Mouse (Mus musculus): ENCODE results near the gene Ucp2. TPM values are rescaled to one million over a fixed set of nuclear protein-coding genes. Genes with fewer than 3 reads are reported as not detected.

Gene Ucp2
- 127 and 130 TPM in 2 replicates for polyA plus RNA-seq (2014; fragmentation: Nextera tagmentation; extraction: Ambion mirVana)

- peak; percentile 72 for ATAC-seq (ENCODE audit: insufficient number of reproducible peaks, insufficient read depth, low FRiP score, low read depth)
- Histone ChIP-seq H3K9me3 (ENCODE audit: control insufficient read depth, low read length) (no peaks in the 10 kb centered on the region), H3K4me2 (ENCODE audit: low read length) (peak within 1 kb of the TSS; percentile 97), H3K36me3 (ENCODE audit: control insufficient read depth, insufficient read depth, low read length) (peaks cover 22% of the 10 kb centered on the region), H3K4me1 (ENCODE audit: control insufficient read depth in 2 of 2, insufficient read depth in 2 of 2, low read length in 2 of 2) (peaks cover 35 to 49% of the 10 kb centered on the region in 2 experiments), H3K27me3 (ENCODE audit: control insufficient read depth, insufficient read depth, low read length) (no peaks in the 10 kb centered on the region), H3K4me3 (ENCODE audit: control insufficient read depth in 1 of 2, insufficient read depth in 1 of 2, low read depth in 1 of 2, low read length in 2 of 2) (peak within 1 kb of the TSS; percentile 52 to 63), H3K9ac (ENCODE audit: low read length) (peak within 1 kb of the TSS; percentile 74), H3K27ac (replicated peaks in 1 of 2; ENCODE audit: control insufficient read depth in 1 of 2, insufficient read depth in 1 of 2, low read depth in 2 of 2, low read length in 2 of 2) (peak within 1 kb of the TSS; percentile 78 to 87)
- 0% methylated on average over 27 of the region's 27 CpGs for WGBS
Observed at GRCm38 (mm10) chr7:100493117-100493483, at the start of gene Ucp2. Gene Ucp2, plus strand, starts transcription at chr7:100493337.

- Histone ChIP-seq H3K36me3 (ENCODE audit: control insufficient read depth, insufficient read depth, low read length) (peaks cover 77% of the 10 kb centered on the region), H3K9ac (ENCODE audit: low read length) (no peak overlapping the region), H3K27ac (replicated peaks in 1 of 2; ENCODE audit: control insufficient read depth in 1 of 2, insufficient read depth in 1 of 2, low read depth in 2 of 2, low read length in 2 of 2) (no peak overlapping the region), H3K9me3 (ENCODE audit: control insufficient read depth, low read length) (no peaks in the 10 kb centered on the region), H3K4me2 (ENCODE audit: low read length) (no peak overlapping the region), H3K4me1 (ENCODE audit: control insufficient read depth in 2 of 2, insufficient read depth in 2 of 2, low read length in 2 of 2) (no peaks in the 10 kb centered on the region), H3K4me3 (ENCODE audit: control insufficient read depth in 1 of 2, insufficient read depth in 1 of 2, low read depth in 1 of 2, low read length in 2 of 2) (no peak overlapping the region), H3K27me3 (ENCODE audit: control insufficient read depth, insufficient read depth, low read length) (no peaks in the 10 kb centered on the region)
- 87% methylated on average over 4 of the region's 4 CpGs for WGBS
- ATAC-seq (ENCODE audit: insufficient number of reproducible peaks, insufficient read depth, low FRiP score, low read depth) = no peak
Observed at GRCm38 (mm10) chr7:100443728-100444127, 49.4 kb upstream of the Ucp2 start.

- H3K4me2 ChIP-seq (ENCODE audit: low read length) = no peak overlapping the region
- no peak overlapping the region for H3K27ac ChIP-seq (replicated peaks in 1 of 2; ENCODE audit: control insufficient read depth in 1 of 2, insufficient read depth in 1 of 2, low read depth in 2 of 2, low read length in 2 of 2)
- H3K9me3 ChIP-seq (ENCODE audit: control insufficient read depth, low read length) = no peaks in the 10 kb centered on the region
- no peak for ATAC-seq (ENCODE audit: insufficient number of reproducible peaks, insufficient read depth, low FRiP score, low read depth)
- H3K9ac ChIP-seq (ENCODE audit: low read length) = no peak overlapping the region
- no peaks in the 10 kb centered on the region for H3K4me1 ChIP-seq (ENCODE audit: control insufficient read depth in 2 of 2, insufficient read depth in 2 of 2, low read length in 2 of 2)
- no peaks in the 10 kb centered on the region for H3K27me3 ChIP-seq (ENCODE audit: control insufficient read depth, insufficient read depth, low read length)
- H3K4me3 ChIP-seq (ENCODE audit: control insufficient read depth in 1 of 2, insufficient read depth in 1 of 2, low read depth in 1 of 2, low read length in 2 of 2) = no peak overlapping the region
- H3K36me3 ChIP-seq (ENCODE audit: control insufficient read depth, insufficient read depth, low read length) = peaks cover 80% of the 10 kb centered on the region
- 97% methylated on average over 5 of the region's 5 CpGs for WGBS
Observed at GRCm38 (mm10) chr7:100446271-100446670, 46.9 kb upstream of the Ucp2 start.

- Histone ChIP-seq H3K36me3 (ENCODE audit: control insufficient read depth, insufficient read depth, low read length) (peaks cover 80% of the 10 kb centered on the region), H3K4me1 (ENCODE audit: control insufficient read depth in 2 of 2, insufficient read depth in 2 of 2, low read length in 2 of 2) (no peaks in the 10 kb centered on the region), H3K27me3 (ENCODE audit: control insufficient read depth, insufficient read depth, low read length) (no peaks in the 10 kb centered on the region), H3K9ac (ENCODE audit: low read length) (no peak overlapping the region), H3K27ac (replicated peaks in 1 of 2; ENCODE audit: control insufficient read depth in 1 of 2, insufficient read depth in 1 of 2, low read depth in 2 of 2, low read length in 2 of 2) (no peak overlapping the region), H3K4me3 (ENCODE audit: control insufficient read depth in 1 of 2, insufficient read depth in 1 of 2, low read depth in 1 of 2, low read length in 2 of 2) (no peak overlapping the region), H3K4me2 (ENCODE audit: low read length) (no peak overlapping the region), H3K9me3 (ENCODE audit: control insufficient read depth, low read length) (no peaks in the 10 kb centered on the region)
- WGBS = 89% methylated on average over 12 of the region's 12 CpGs
- ATAC-seq (ENCODE audit: insufficient number of reproducible peaks, insufficient read depth, low FRiP score, low read depth) = no peak
Observed at GRCm38 (mm10) chr7:100448530-100448929, 44.6 kb upstream of the Ucp2 start.

- Histone ChIP-seq H3K4me3 (ENCODE audit: control insufficient read depth in 1 of 2, insufficient read depth in 1 of 2, low read depth in 1 of 2, low read length in 2 of 2) (no peak overlapping the region), H3K27me3 (ENCODE audit: control insufficient read depth, insufficient read depth, low read length) (no peaks in the 10 kb centered on the region), H3K4me1 (ENCODE audit: control insufficient read depth in 2 of 2, insufficient read depth in 2 of 2, low read length in 2 of 2) (no peaks in the 10 kb centered on the region), H3K9me3 (ENCODE audit: control insufficient read depth, low read length) (no peaks in the 10 kb centered on the region), H3K4me2 (ENCODE audit: low read length) (no peak overlapping the region), H3K27ac (replicated peaks in 1 of 2; ENCODE audit: control insufficient read depth in 1 of 2, insufficient read depth in 1 of 2, low read depth in 2 of 2, low read length in 2 of 2) (no peak overlapping the region), H3K36me3 (ENCODE audit: control insufficient read depth, insufficient read depth, low read length) (peaks cover 80% of the 10 kb centered on the region), H3K9ac (ENCODE audit: low read length) (no peak overlapping the region)
- no peak for ATAC-seq (ENCODE audit: insufficient number of reproducible peaks, insufficient read depth, low FRiP score, low read depth)
- WGBS = 83% methylated on average over 3 of the region's 3 CpGs
Observed at GRCm38 (mm10) chr7:100448985-100449384, 44.2 kb upstream of the Ucp2 start.

- Histone ChIP-seq H3K4me1 (ENCODE audit: control insufficient read depth in 2 of 2, insufficient read depth in 2 of 2, low read length in 2 of 2) (peaks cover 7 to 13% of the 10 kb centered on the region in 2 experiments), H3K9ac (ENCODE audit: low read length) (no peak overlapping the region), H3K27ac (replicated peaks in 1 of 2; ENCODE audit: control insufficient read depth in 1 of 2, insufficient read depth in 1 of 2, low read depth in 2 of 2, low read length in 2 of 2) (peak overlapping the region in 1 of 2 experiments; percentile 50; a peak in 1 of 4 replicates), H3K36me3 (ENCODE audit: control insufficient read depth, insufficient read depth, low read length) (peaks cover 68% of the 10 kb centered on the region), H3K4me2 (ENCODE audit: low read length) (no peak overlapping the region), H3K27me3 (ENCODE audit: control insufficient read depth, insufficient read depth, low read length) (no peaks in the 10 kb centered on the region), H3K9me3 (ENCODE audit: control insufficient read depth, low read length) (no peaks in the 10 kb centered on the region), H3K4me3 (ENCODE audit: control insufficient read depth in 1 of 2, insufficient read depth in 1 of 2, low read depth in 1 of 2, low read length in 2 of 2) (no peak overlapping the region)
- no peak for ATAC-seq (ENCODE audit: insufficient number of reproducible peaks, insufficient read depth, low FRiP score, low read depth)
- WGBS = 55% methylated on average over 1 of the region's 1 CpGs
Observed at GRCm38 (mm10) chr7:100458153-100458552, 35.0 kb upstream of the Ucp2 start.

GRCm38 (mm10) chr7:100459862-100460261 lies 33.3 kb upstream of the Ucp2 start:
- H3K27me3 ChIP-seq (ENCODE audit: control insufficient read depth, insufficient read depth, low read length) = no peaks in the 10 kb centered on the region
- H3K4me1 ChIP-seq (ENCODE audit: control insufficient read depth in 2 of 2, insufficient read depth in 2 of 2, low read length in 2 of 2) = peaks cover 10 to 21% of the 10 kb centered on the region in 2 experiments
- peaks cover 62% of the 10 kb centered on the region for H3K36me3 ChIP-seq (ENCODE audit: control insufficient read depth, insufficient read depth, low read length)
- H3K27ac ChIP-seq (replicated peaks in 1 of 2; ENCODE audit: control insufficient read depth in 1 of 2, insufficient read depth in 1 of 2, low read depth in 2 of 2, low read length in 2 of 2) = no peak overlapping the region
- no peaks in the 10 kb centered on the region for H3K9me3 ChIP-seq (ENCODE audit: control insufficient read depth, low read length)
- WGBS = 90% methylated on average over 3 of the region's 3 CpGs
- no peak for ATAC-seq (ENCODE audit: insufficient number of reproducible peaks, insufficient read depth, low FRiP score, low read depth)
- H3K4me2 ChIP-seq (ENCODE audit: low read length) = no peak overlapping the region
- H3K9ac ChIP-seq (ENCODE audit: low read length) = no peak overlapping the region
- H3K4me3 ChIP-seq (ENCODE audit: control insufficient read depth in 1 of 2, insufficient read depth in 1 of 2, low read depth in 1 of 2, low read length in 2 of 2) = no peak overlapping the region

- H3K36me3 ChIP-seq (ENCODE audit: control insufficient read depth, insufficient read depth, low read length) = peaks cover 43% of the 10 kb centered on the region
- H3K4me1 ChIP-seq (ENCODE audit: control insufficient read depth in 2 of 2, insufficient read depth in 2 of 2, low read length in 2 of 2) = peaks cover 23 to 39% of the 10 kb centered on the region in 2 experiments
- no peak for ATAC-seq (ENCODE audit: insufficient number of reproducible peaks, insufficient read depth, low FRiP score, low read depth)
- no peaks in the 10 kb centered on the region for H3K9me3 ChIP-seq (ENCODE audit: control insufficient read depth, low read length)
- 71% methylated on average over 6 of the region's 6 CpGs for WGBS
- H3K27ac ChIP-seq (replicated peaks in 1 of 2; ENCODE audit: control insufficient read depth in 1 of 2, insufficient read depth in 1 of 2, low read depth in 2 of 2, low read length in 2 of 2) = no peak overlapping the region
- H3K9ac ChIP-seq (ENCODE audit: low read length) = no peak overlapping the region
- H3K27me3 ChIP-seq (ENCODE audit: control insufficient read depth, insufficient read depth, low read length) = no peaks in the 10 kb centered on the region
- H3K4me3 ChIP-seq (ENCODE audit: control insufficient read depth in 1 of 2, insufficient read depth in 1 of 2, low read depth in 1 of 2, low read length in 2 of 2) = no peak overlapping the region
- H3K4me2 ChIP-seq (ENCODE audit: low read length) = no peak overlapping the region
Observed at GRCm38 (mm10) chr7:100461621-100462151, 31.5 kb upstream of the Ucp2 start.
